Mouse (Mus musculus) heart, postnatal 0 days (tissue): ENCODE results near the gene Arpc5. TPM values are rescaled to one million over a fixed set of nuclear protein-coding genes. Genes with fewer than 3 reads are reported as not detected.
A peak's percentile ranks its signal among the peaks of the same experiment; 100 is the strongest.
"Not testable (repeated sequence)": the region's sequence is repeated elsewhere in the genome, so short reads cannot be mapped to it uniquely, and the experiment has no call there.

ENCODE experiments used
- ATAC-seq: fragments of 200-750 bp; cut with Nextera tagmentation; 2 replicates; pipeline ENCODE4 v1.8.0; 2017; ENCODE audit warnings: low read depth, moderate number of reproducible peaks, moderate library complexity; ENCODE audit not compliant: insufficient read depth
- DNase-seq: peaks from one replicate; pipeline ENCODE4 v3.0.0-alpha.2; 2016; ENCODE audit warnings: low spot score
- H3K27ac ChIP-seq: fragments of 300-500 bp; sonication (generic); 2 replicates; pipeline ENCODE4 v1.5.1; 2014; ENCODE audit warnings: low read depth, mild to moderate bottlenecking
- H3K27me3 ChIP-seq: fragments of 300-500 bp; sonication (generic); 2 replicates; pipeline ENCODE4 v1.6.1; 2014; ENCODE audit warnings: low read length, mixed read lengths; ENCODE audit not compliant: control insufficient read depth, insufficient read depth
- H3K36me3 ChIP-seq: fragments of 300-500 bp; sonication (generic); replicated peaks from 2 replicates; pipeline ENCODE4 v1.6.1; 2014; ENCODE audit warnings: low read length, mixed read lengths; ENCODE audit not compliant: control insufficient read depth, insufficient read depth
- H3K4me1 ChIP-seq: fragments of 300-500 bp; sonication (generic); 2 replicates; pipeline ENCODE4 v1.6.1; 2014; ENCODE audit warnings: antibody characterized with exemption; ENCODE audit not compliant: control insufficient read depth, insufficient read depth
- H3K4me2 ChIP-seq: fragments of 300-500 bp; sonication (generic); 2 replicates; pipeline ENCODE4 v1.6.1; 2014; ENCODE audit warnings: low read depth, mild to moderate bottlenecking, low read length, moderate library complexity
- H3K4me3 ChIP-seq: fragments of 300-500 bp; sonication (generic); 2 replicates; pipeline ENCODE4 v1.5.1; 2014; ENCODE audit warnings: low read depth, low read length
- H3K9ac ChIP-seq: fragments of 300-500 bp; sonication (generic); replicated peaks from 2 replicates; pipeline ENCODE4 v1.6.1; 2014; ENCODE audit warnings: low read depth, low read length, mixed read lengths
- H3K9me3 ChIP-seq: fragments of 300-500 bp; sonication (generic); replicated peaks from 2 replicates; pipeline ENCODE4 v1.6.1; 2016; ENCODE audit warnings: low read length; ENCODE audit not compliant: control insufficient read depth
- CTCF ChIP-seq: IDR thresholded peaks from 2 replicates; pipeline ENCODE4 v1.5.1; 2016; ENCODE audit warnings: antibody characterized with exemption, control low read depth, low read depth
- EP300 ChIP-seq: IDR thresholded peaks from 2 replicates; pipeline ENCODE4 v1.6.1; 2016; ENCODE audit warnings: antibody characterized with exemption, low read depth
- WGBS: fragments of 180-500 bp; shearing (Covaris S2); extraction: QIAGEN DNeasy Blood & Tissue Kit; methylation state at CpG from one replicate; pipeline ENCODE4 v1.1.7; 2014; 5-methylcytosine and 5-hydroxymethylcytosine counted together
- polyA plus RNA-seq: library from polyadenylated mRNA; unstranded; fragments of >200 nt; fragmentation: Nextera tagmentation; extraction: Ambion mirVana; gene quantifications from 2 replicates; pipeline ENCODE4 v1.2.1, GENCODE M21; 2015
- total RNA-seq: library from RNA; depleted of rRNA; stranded (reverse); fragments of >200 nt; gene quantifications from 2 replicates; pipeline ENCODE4 v1.2.3, GENCODE M21; 2014; ENCODE audit warnings: low replicate concordance

Arpc5 gene
- total and polyA plus RNA-seq, 2 experiments from 2014 or later: 94.3 to 152 TPM

DNA sequence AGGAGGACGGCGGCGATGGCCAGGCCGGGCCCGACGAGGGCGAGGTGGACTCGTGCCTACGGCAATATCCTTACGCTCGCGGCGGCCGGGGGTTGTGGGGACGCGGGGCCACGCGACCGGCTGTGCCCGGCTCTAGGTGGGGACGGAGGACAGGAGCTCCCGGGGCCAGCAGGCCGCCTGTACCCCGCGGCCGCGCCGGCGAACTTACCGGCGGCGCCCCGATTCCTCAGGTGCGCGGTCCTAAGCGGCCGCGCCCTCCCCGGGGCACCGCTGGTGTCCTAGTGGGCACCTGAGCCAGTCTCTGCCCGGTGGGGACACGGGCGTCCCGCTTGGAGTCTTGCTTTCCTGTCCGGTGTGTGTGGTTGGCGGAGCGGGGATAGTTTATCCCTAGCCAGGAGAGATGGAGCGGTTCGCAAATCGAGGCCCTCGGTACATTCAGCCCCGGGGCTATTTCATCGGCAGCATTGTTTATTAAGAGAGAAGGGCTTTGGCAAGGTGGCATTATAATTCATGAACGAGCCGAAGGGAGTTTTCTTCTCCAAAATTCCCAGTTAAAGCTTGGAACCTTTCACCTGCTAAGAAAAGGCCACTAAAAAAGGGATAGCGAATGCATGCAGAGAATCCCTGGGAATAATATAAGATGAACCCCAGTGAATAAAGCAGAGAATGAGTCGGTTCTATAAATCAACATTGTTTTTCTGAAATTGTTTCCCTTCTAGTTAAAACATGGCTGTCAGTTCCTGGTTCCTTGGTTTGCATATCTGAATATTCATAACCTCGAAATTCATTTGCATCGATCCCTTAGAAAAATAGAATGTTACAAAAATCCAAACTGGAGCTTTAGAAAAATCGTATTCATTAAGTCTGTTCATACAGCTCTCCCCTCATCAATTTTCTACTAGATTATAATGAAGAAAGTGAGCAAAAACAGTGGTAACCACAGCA is 734 bp downstream of the Arpc5 start:
- DNase-seq (peak; percentile 36), ATAC-seq (peak; percentile 40; the same call in 1 of the 2 replicates)
- no peaks in the 10 kb centered on the region for H3K4me1 ChIP-seq
- peak overlapping the region; percentile 96 for H3K27ac ChIP-seq
- no peak for TF ChIP-seq CTCF
- TF ChIP-seq EP300: no peak
- peak overlapping the region; percentile 97 for H3K4me3 ChIP-seq
- H3K4me2 ChIP-seq: peak overlapping the region; percentile 65
- WGBS: under 1% methylated on average over 52 of the region's 60 CpGs
- peaks cover 27% of the 10 kb centered on the region for H3K36me3 ChIP-seq
- H3K27me3 ChIP-seq: no peaks in the 10 kb centered on the region
- H3K9ac ChIP-seq: peak overlapping the region; percentile 97
- no peaks in the 10 kb centered on the region for H3K9me3 ChIP-seq

DNA sequence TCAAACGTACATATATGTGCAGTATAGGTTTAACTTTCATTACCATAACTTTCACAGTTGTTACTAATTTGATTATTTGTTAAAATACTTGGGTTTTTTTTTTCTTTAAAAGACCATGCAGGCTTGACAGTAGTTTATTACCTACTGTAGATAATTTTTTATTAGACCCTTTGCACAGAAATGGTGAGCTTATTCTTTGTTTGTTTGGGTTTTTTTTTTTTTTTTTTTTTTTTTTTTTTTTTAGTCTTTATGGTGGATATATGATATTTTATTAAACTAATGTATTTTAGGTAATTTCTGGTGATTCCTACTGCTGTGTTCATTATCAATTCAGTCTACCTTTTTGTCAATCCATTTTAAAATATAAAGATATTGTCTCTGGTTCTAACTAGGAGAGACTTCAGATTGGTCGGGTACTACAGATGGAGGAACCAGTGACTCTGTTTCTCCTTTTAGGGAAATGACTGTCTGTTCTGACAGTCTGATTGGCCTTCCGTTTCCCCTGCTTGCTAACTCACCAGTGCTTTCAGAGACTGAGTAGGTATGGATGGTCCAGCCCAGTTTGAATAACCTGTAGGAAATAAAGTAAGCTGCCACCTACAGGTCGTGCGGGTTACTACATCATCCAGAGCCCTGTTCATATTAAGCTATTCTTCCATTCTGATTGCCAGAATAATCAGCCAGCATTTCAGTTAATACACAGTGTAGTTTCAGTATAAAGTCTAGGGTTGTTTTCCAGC is 1.6 kb downstream of the Arpc5 start:
- ATAC-seq: peak; percentile 47
- no peaks in the 10 kb centered on the region for H3K27me3 ChIP-seq
- H3K9ac ChIP-seq: no peak overlapping the region
- TF ChIP-seq EP300: no peak
- peak; percentile 73 for TF ChIP-seq CTCF
- peaks cover 36% of the 10 kb centered on the region for H3K36me3 ChIP-seq
- DNase-seq: peak; percentile 94
- H3K4me1 ChIP-seq: no peaks in the 10 kb centered on the region
- peak overlapping the region; percentile 96 for H3K27ac ChIP-seq
- peak overlapping the region; percentile 65 for H3K4me2 ChIP-seq
- peak overlapping the region; percentile 97 for H3K4me3 ChIP-seq
- WGBS: 4% methylated on average over 5 of the region's 5 CpGs
- no peaks in the 10 kb centered on the region for H3K9me3 ChIP-seq

DNA sequence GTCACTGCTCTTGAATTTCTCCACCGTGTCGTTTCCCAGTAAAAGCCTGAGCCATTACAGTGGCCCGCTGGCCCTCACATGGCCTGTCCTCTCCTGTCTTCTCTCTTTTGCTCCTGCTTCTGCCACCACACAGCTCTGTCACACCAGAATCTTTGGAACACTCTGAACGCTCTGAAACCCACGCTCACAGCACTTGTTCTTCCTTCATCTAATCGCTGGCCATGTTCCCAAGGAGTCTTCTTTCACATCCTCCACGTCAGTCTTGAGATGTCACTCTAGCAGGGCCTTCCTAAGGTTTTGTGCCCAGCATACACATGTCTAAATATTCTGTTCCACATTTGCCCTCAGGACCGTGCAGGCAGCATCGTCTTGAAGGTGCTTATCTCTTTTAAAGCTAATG is 4.7 kb downstream of the Arpc5 start:
- no peak overlapping the region for H3K27ac ChIP-seq
- TF ChIP-seq EP300 (no peak), CTCF (no peak)
- no peak overlapping the region for H3K4me2 ChIP-seq
- 78% methylated on average over 9 of the region's 9 CpGs for WGBS
- ATAC-seq (no peak), DNase-seq (no peak)
- H3K9me3 ChIP-seq: no peaks in the 10 kb centered on the region
- H3K4me1 ChIP-seq: no peaks in the 10 kb centered on the region
- peaks cover 62% of the 10 kb centered on the region for H3K36me3 ChIP-seq
- H3K4me3 ChIP-seq: no peak overlapping the region
- H3K27me3 ChIP-seq: no peaks in the 10 kb centered on the region
- no peak overlapping the region for H3K9ac ChIP-seq

DNA sequence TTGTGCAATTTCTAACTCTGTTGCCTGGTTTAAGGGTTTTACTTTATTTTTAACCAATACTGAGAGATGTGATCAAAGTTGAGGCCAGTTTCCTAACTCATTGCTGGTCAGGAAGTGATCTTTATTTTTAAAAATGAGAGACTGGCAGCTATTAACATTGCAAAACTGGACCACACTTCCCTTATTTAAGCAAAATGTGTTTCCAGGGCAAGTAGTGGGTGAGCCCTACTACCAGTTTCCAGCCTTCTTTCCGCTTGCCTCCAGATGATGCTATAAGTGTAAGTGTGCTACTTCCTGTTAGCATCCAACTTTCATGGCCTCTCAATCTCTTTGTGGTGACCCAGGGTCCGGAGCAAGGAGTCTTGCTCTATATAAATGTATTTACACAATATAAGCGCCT is 8.3 kb downstream of the Arpc5 start:
- not testable (repeated sequence) for H3K4me1 ChIP-seq, H3K27me3 ChIP-seq, H3K9me3 ChIP-seq, H3K4me3 ChIP-seq, H3K4me2 ChIP-seq, H3K9ac ChIP-seq, H3K27ac ChIP-seq, DNase-seq, ATAC-seq
- 90% methylated on average over 3 of the region's 3 CpGs for WGBS
- peaks cover 63% of the 10 kb centered on the region for H3K36me3 ChIP-seq

DNA sequence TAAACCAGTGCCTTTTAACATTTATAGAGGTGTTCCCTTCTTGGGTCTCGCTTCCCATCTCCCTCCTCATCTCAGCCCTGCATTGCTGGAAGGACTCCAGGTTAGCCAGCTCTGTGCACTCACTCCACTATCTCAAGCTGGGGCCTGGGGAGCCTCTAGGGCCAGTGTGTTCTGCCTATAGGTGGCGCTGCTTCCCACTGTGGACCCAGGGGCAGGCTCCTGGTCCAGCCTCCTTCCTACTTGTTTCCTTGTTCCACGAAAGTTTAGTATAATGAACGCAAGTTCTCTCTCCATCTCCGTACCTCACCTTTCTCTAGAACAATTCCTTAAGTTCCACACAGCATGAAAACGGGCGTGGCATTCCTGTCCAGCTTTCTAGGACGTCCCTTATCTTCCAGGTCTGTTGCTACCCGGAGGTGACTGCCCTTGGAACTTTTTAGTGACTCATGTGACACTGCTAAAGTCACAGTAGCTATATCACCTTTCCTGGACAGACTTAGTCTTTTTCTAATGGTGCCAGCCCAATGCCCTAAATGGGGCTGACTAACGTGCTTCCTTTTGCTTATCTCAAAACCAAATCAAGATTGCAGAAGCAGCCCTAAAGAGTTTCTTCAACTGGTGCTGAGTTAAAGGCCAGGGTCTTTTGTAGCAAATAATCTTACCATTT is 12.9 kb downstream of the Arpc5 start:
- 20% methylated on average over 10 of the region's 10 CpGs for WGBS
- Histone ChIP-seq H3K27me3 (no peaks in the 10 kb centered on the region), H3K27ac (no peak overlapping the region), H3K4me1 (no peaks in the 10 kb centered on the region), H3K9ac (no peak overlapping the region), H3K36me3 (peaks cover 23% of the 10 kb centered on the region), H3K4me3 (no peak overlapping the region), H3K9me3 (no peaks in the 10 kb centered on the region), H3K4me2 (no peak overlapping the region)
- peak; percentile 51 for DNase-seq
- TF ChIP-seq EP300 (no peak), CTCF (peak; percentile 74)
- peak; percentile 84 for ATAC-seq
